Mouse (Mus musculus) limb, embryonic 12.5 days (tissue): ENCODE measurements around the gene Zbtb12. TPM values are rescaled to one million over a fixed set of nuclear protein-coding genes. Genes with fewer than 3 reads are reported as not detected.
A peak's percentile ranks its signal among the peaks of the same experiment; 100 is the strongest.
"Not testable (repeated sequence)": the region's sequence is repeated elsewhere in the genome, so short reads cannot be mapped to it uniquely, and the experiment has no call there.

Source experiments
- ATAC-seq: fragments of 200-750 bp; cut with Nextera tagmentation; 2 replicates; pipeline ENCODE4 v1.8.0; 2017; ENCODE audit warnings: low read depth, moderate TSS enrichment; ENCODE audit not compliant: insufficient number of reproducible peaks, insufficient read depth, low FRiP score, low TSS enrichment
- H3K27ac ChIP-seq: fragments of 300-500 bp; sonication (generic); 2 replicates; pipeline ENCODE4 v1.5.1; 2016; ENCODE audit warnings: mild to moderate bottlenecking, moderate library complexity
- H3K27me3 ChIP-seq: fragments of 300-500 bp; sonication (generic); 2 replicates; pipeline ENCODE4 v1.6.1; 2016; ENCODE audit warnings: mild to moderate bottlenecking, moderate library complexity
- H3K36me3 ChIP-seq: fragments of 300-500 bp; sonication (generic); 2 replicates; pipeline ENCODE4 v1.6.1; 2016; ENCODE audit warnings: mild to moderate bottlenecking, moderate library complexity
- H3K4me1 ChIP-seq: fragments of 300-500 bp; sonication (generic); replicated peaks from 2 replicates; pipeline ENCODE4 v1.6.1; 2016
- H3K4me2 ChIP-seq: fragments of 300-500 bp; sonication (generic); 2 replicates; pipeline ENCODE4 v1.6.1; 2016; ENCODE audit warnings: mild to moderate bottlenecking, moderate library complexity
- H3K4me3 ChIP-seq: fragments of 300-500 bp; sonication (generic); replicated peaks from 2 replicates; pipeline ENCODE4 v1.5.1; 2016; ENCODE audit warnings: mild to moderate bottlenecking
- H3K9ac ChIP-seq: fragments of 300-500 bp; sonication (generic); replicated peaks from 2 replicates; pipeline ENCODE4 v1.6.1; 2016; ENCODE audit warnings: mild to moderate bottlenecking, moderate library complexity
- H3K9me3 ChIP-seq: fragments of 300-500 bp; sonication (generic); 2 replicates; pipeline ENCODE4 v1.6.1; 2016; ENCODE audit warnings: mild to moderate bottlenecking, moderate library complexity
- WGBS: fragments of 180-500 bp; shearing (Covaris S2); methylation state at CpG from one replicate; pipeline ENCODE4 v1.1.7; 2016; 5-methylcytosine and 5-hydroxymethylcytosine counted together
- polyA plus RNA-seq: library from polyadenylated mRNA; unstranded; fragments of >200 nt; fragmentation: Nextera tagmentation; extraction: Ambion mirVana; gene quantifications from 2 replicates; pipeline ENCODE4 v1.2.1, GENCODE M21; 2016

Zbtb12 gene
- polyA plus RNA-seq, 1 experiment from 2014 or later, result 9.3 TPM

GRCm38 (mm10) chr17:34894801-34895530 is 15.7 kb downstream of the Zbtb12 start:
- Histone ChIP-seq H3K27me3 (no peaks in the 10 kb centered on the region), H3K4me1 (peaks cover 39% of the 10 kb centered on the region), H3K27ac (peak overlapping the region; percentile 94), H3K9ac (peak overlapping the region; percentile 92), H3K4me3 (peak overlapping the region; percentile 88), H3K4me2 (peak overlapping the region; percentile 87), H3K36me3 (peaks cover 15% of the 10 kb centered on the region), H3K9me3 (no peaks in the 10 kb centered on the region)
- peak; percentile 7; the same call in 1 of the 2 replicates for ATAC-seq
- 8% methylated on average over 49 of the region's 51 CpGs for WGBS

- H3K9ac ChIP-seq, result peak overlapping the region; percentile 92
- peaks cover 47% of the 10 kb centered on the region for H3K4me1 ChIP-seq
- peak overlapping the region; percentile 88 for H3K4me3 ChIP-seq
- H3K27ac ChIP-seq, result peak overlapping the region; percentile 94
- no peak for ATAC-seq
- H3K27me3 ChIP-seq, result no peaks in the 10 kb centered on the region
- 95% methylated on average over 15 of the region's 15 CpGs for WGBS
- H3K36me3 ChIP-seq, result peaks cover 15% of the 10 kb centered on the region
- peak overlapping the region; percentile 87 for H3K4me2 ChIP-seq
- H3K9me3 ChIP-seq, result no peaks in the 10 kb centered on the region
Observed at GRCm38 (mm10) chr17:34895724-34896123, 16.4 kb downstream of the Zbtb12 start.

- no peak overlapping the region for H3K9ac ChIP-seq
- H3K4me3 ChIP-seq, result peak overlapping the region; percentile 88
- H3K9me3 ChIP-seq, result no peaks in the 10 kb centered on the region
- H3K36me3 ChIP-seq, result peaks cover 19% of the 10 kb centered on the region
- 85% methylated on average over 17 of the region's 17 CpGs for WGBS
- H3K27ac ChIP-seq, result no peak overlapping the region
- no peaks in the 10 kb centered on the region for H3K27me3 ChIP-seq
- peak overlapping the region; percentile 17; the same call in 1 of the 2 replicates for H3K4me2 ChIP-seq
- peaks cover 48% of the 10 kb centered on the region for H3K4me1 ChIP-seq
- ATAC-seq, result no peak
Observed at GRCm38 (mm10) chr17:34896366-34896765, 17.1 kb downstream of the Zbtb12 start.

GRCm38 (mm10) chr17:34897373-34898159 is 18.3 kb downstream of the Zbtb12 start:
- H3K4me1 ChIP-seq, result peaks cover 48% of the 10 kb centered on the region
- WGBS, result 20% methylated on average over 10 of the region's 10 CpGs

GRCm38 (mm10) chr17:34898160-34898586 is 18.9 kb downstream of the Zbtb12 start, which contains the start of the genes C2 and Ehmt2:
Gene C2, minus strand, starts transcription at chr17:34898265.
Gene Ehmt2, plus strand, starts transcription at chr17:34898469.
- Histone ChIP-seq H3K36me3 (peaks cover 34% of the 10 kb centered on the region), H3K27ac (peak within 1 kb of the TSS; percentile 97), H3K27me3 (no peaks in the 10 kb centered on the region), H3K4me2 (peak within 1 kb of the TSS; percentile 91), H3K9me3 (no peaks in the 10 kb centered on the region), H3K4me1 (peaks cover 45% of the 10 kb centered on the region), H3K4me3 (peak within 1 kb of the TSS; percentile 99), H3K9ac (peak within 1 kb of the TSS; percentile 98)
- WGBS, result under 1% methylated on average over 28 of the region's 44 CpGs
- ATAC-seq, result no peak

More at GRCm38 (mm10) chr17:34897373-34898159, 18.3 kb downstream of the Zbtb12 start:
- ATAC-seq, result no peak
- no peaks in the 10 kb centered on the region for H3K9me3 ChIP-seq
- peak overlapping the region; percentile 99 for H3K4me3 ChIP-seq
- H3K36me3 ChIP-seq, result peaks cover 28% of the 10 kb centered on the region
- peak overlapping the region; percentile 98 for H3K9ac ChIP-seq
- H3K27ac ChIP-seq, result peak overlapping the region; percentile 97
- peak overlapping the region; percentile 91 for H3K4me2 ChIP-seq
- H3K27me3 ChIP-seq, result no peaks in the 10 kb centered on the region

GRCm38 (mm10) chr17:34898706-34899052 is 19.4 kb downstream of the Zbtb12 start:
- H3K9ac ChIP-seq, result peak overlapping the region; percentile 98
- peak overlapping the region; percentile 91 for H3K4me2 ChIP-seq
- no peaks in the 10 kb centered on the region for H3K27me3 ChIP-seq
- H3K9me3 ChIP-seq, result no peaks in the 10 kb centered on the region
- H3K36me3 ChIP-seq, result peaks cover 39% of the 10 kb centered on the region
- H3K4me3 ChIP-seq, result peak overlapping the region; percentile 99
- H3K4me1 ChIP-seq, result peaks cover 40% of the 10 kb centered on the region
- WGBS, result 1% methylated on average over 28 of the region's 47 CpGs
- peak overlapping the region; percentile 97 for H3K27ac ChIP-seq
- no peak for ATAC-seq

- WGBS, result 2% methylated on average over 43 of the region's 45 CpGs
- Histone ChIP-seq H3K27me3 (no peaks in the 10 kb centered on the region), H3K4me2 (peak overlapping the region; percentile 91), H3K36me3 (peaks cover 45% of the 10 kb centered on the region), H3K4me3 (peak overlapping the region; percentile 99), H3K4me1 (peaks cover 40% of the 10 kb centered on the region), H3K27ac (peak overlapping the region; percentile 97), H3K9me3 (no peaks in the 10 kb centered on the region), H3K9ac (peak overlapping the region; percentile 98)
- ATAC-seq, result no peak
Observed at GRCm38 (mm10) chr17:34899053-34899889, 20.0 kb downstream of the Zbtb12 start.

- H3K27ac ChIP-seq, result peak overlapping the region; percentile 97
- WGBS, result 4% methylated on average over 5 of the region's 5 CpGs
- H3K4me3 ChIP-seq, result peak overlapping the region; percentile 99
- peak overlapping the region; percentile 98 for H3K9ac ChIP-seq
- peak overlapping the region; percentile 91 for H3K4me2 ChIP-seq
- H3K9me3 ChIP-seq, result no peaks in the 10 kb centered on the region
- peaks cover 51% of the 10 kb centered on the region for H3K36me3 ChIP-seq
- ATAC-seq, result no peak
- H3K27me3 ChIP-seq, result no peaks in the 10 kb centered on the region
- peaks cover 40% of the 10 kb centered on the region for H3K4me1 ChIP-seq
Observed at GRCm38 (mm10) chr17:34899890-34900243, 20.6 kb downstream of the Zbtb12 start.

- peaks cover 33% of the 10 kb centered on the region for H3K4me1 ChIP-seq
- H3K9ac ChIP-seq, ATAC-seq, H3K9me3 ChIP-seq, H3K4me3 ChIP-seq, H3K27ac ChIP-seq, H3K27me3 ChIP-seq: not testable (repeated sequence)
- peak overlapping the region; percentile 91; the same call in 1 of the 2 replicates for H3K4me2 ChIP-seq
- peaks cover 57% of the 10 kb centered on the region for H3K36me3 ChIP-seq
Observed at GRCm38 (mm10) chr17:34900826-34901225, 21.5 kb downstream of the Zbtb12 start.

GRCm38 (mm10) chr17:34901948-34902347 is 22.7 kb downstream of the Zbtb12 start:
- H3K27ac ChIP-seq, H3K4me3 ChIP-seq, H3K27me3 ChIP-seq, H3K9me3 ChIP-seq, ATAC-seq, H3K9ac ChIP-seq, H3K4me2 ChIP-seq: not testable (repeated sequence)
- WGBS, result 93% methylated on average over 9 of the region's 10 CpGs
- H3K4me1 ChIP-seq, result peaks cover 22% of the 10 kb centered on the region
- H3K36me3 ChIP-seq, result peaks cover 57% of the 10 kb centered on the region
